Mouse (Mus musculus) megakaryocyte, embryonic 14.5 days (primary cell): ENCODE measurements at regions not wholly inside any gene's neighbourhood (a gene's known extent, or its start where the extent isn't known, plus 50 kb on each side); places are given as distances from the start of the nearest gene placed in this dataset.

Experiments used
- H3K27me3 ChIP-seq: replicated peaks from 2 replicates; pipeline ENCODE3; 2012; ENCODE audit warnings: inconsistent platforms
- H3K36me3 ChIP-seq: replicated peaks from 2 replicates; pipeline ENCODE3; 2012; ENCODE audit warnings: low read length, inconsistent platforms, mixed read lengths
- H3K4me1 ChIP-seq: 2 replicates; pipeline ENCODE4 v1.6.1; 2012; ENCODE audit warnings: inconsistent platforms
- H3K4me3 ChIP-seq: replicated peaks from 2 replicates; pipeline ENCODE3; 2012; ENCODE audit warnings: moderate library complexity, mild to moderate bottlenecking, inconsistent platforms
- H3K9me3 ChIP-seq: 2 replicates; pipeline ENCODE4 v1.6.1; 2012; ENCODE audit warnings: inconsistent platforms
- FLI1 ChIP-seq: IDR thresholded peaks from 2 replicates; pipeline ENCODE4 v1.6.1; 2012; ENCODE audit warnings: low read length, inconsistent platforms, mixed read lengths
- GATA1 ChIP-seq: IDR thresholded peaks from 3 replicates; pipeline ENCODE4 v1.6.1; 2012; ENCODE audit warnings: mixed read lengths, low read length, inconsistent platforms, borderline replicate concordance

GRCm38 (mm10) chr9:61862071-61862480 lies 52.3 kb downstream of the Rplp1 start:
- Histone ChIP-seq H3K4me1 (peaks cover 9% of the 10 kb centered on the region), H3K36me3 (no peaks in the 10 kb centered on the region), H3K4me3 (no peak overlapping the region), H3K27me3 (peaks cover 78% of the 10 kb centered on the region), H3K9me3 (peaks cover 7% of the 10 kb centered on the region)
- TF ChIP-seq GATA1 (no peak), FLI1 (no peak)

GRCm38 (mm10) chr9:61860147-61860546 lies 54.2 kb downstream of the Rplp1 start:
- H3K36me3 ChIP-seq = no peaks in the 10 kb centered on the region
- H3K4me3 ChIP-seq = no peak overlapping the region
- H3K27me3 ChIP-seq = peaks cover 76% of the 10 kb centered on the region
- H3K9me3 ChIP-seq = peaks cover 7% of the 10 kb centered on the region
- peaks cover 9% of the 10 kb centered on the region for H3K4me1 ChIP-seq
- no peak for TF ChIP-seq GATA1
- TF ChIP-seq FLI1 = no peak

- Histone ChIP-seq H3K27me3 (peaks cover 71% of the 10 kb centered on the region), H3K9me3 (peaks cover 7% of the 10 kb centered on the region), H3K36me3 (no peaks in the 10 kb centered on the region), H3K4me3 (no peak overlapping the region), H3K4me1 (peaks cover 9% of the 10 kb centered on the region)
- TF ChIP-seq FLI1 = no peak
- TF ChIP-seq GATA1 = no peak
These were observed 54.9 kb downstream of the Rplp1 start for GRCm38 (mm10) chr9:61859438-61859837.

GRCm38 (mm10) chr9:61857817-61858216 lies 56.5 kb downstream of the Rplp1 start:
- H3K27me3 ChIP-seq = peaks cover 74% of the 10 kb centered on the region
- H3K4me1 ChIP-seq = peaks cover 9% of the 10 kb centered on the region
- H3K36me3 ChIP-seq = no peaks in the 10 kb centered on the region
- H3K9me3 ChIP-seq = peaks cover 6% of the 10 kb centered on the region; the same call in 1 of the 2 replicates
- TF ChIP-seq FLI1 (no peak), GATA1 (no peak)
- H3K4me3 ChIP-seq = no peak overlapping the region

GRCm38 (mm10) chr9:61856686-61857085 lies 57.7 kb downstream of the Rplp1 start:
- peaks cover 71% of the 10 kb centered on the region for H3K27me3 ChIP-seq
- no peaks in the 10 kb centered on the region for H3K36me3 ChIP-seq
- H3K9me3 ChIP-seq = peaks cover 9% of the 10 kb centered on the region; the same call in 1 of the 2 replicates
- H3K4me1 ChIP-seq = peaks cover 9% of the 10 kb centered on the region
- no peak overlapping the region for H3K4me3 ChIP-seq
- TF ChIP-seq GATA1 (no peak), FLI1 (no peak)

- TF ChIP-seq GATA1 (no peak), FLI1 (no peak)
- Histone ChIP-seq H3K27me3 (peaks cover 69% of the 10 kb centered on the region), H3K4me3 (no peak overlapping the region), H3K4me1 (peaks cover 9% of the 10 kb centered on the region), H3K36me3 (no peaks in the 10 kb centered on the region), H3K9me3 (peaks cover 9% of the 10 kb centered on the region; the same call in 1 of the 2 replicates)
These were observed 58.7 kb downstream of the Rplp1 start for GRCm38 (mm10) chr9:61855686-61856085.

GRCm38 (mm10) chr9:61853841-61854240 lies 60.5 kb downstream of the Rplp1 start:
- peaks cover 9% of the 10 kb centered on the region; the same call in 1 of the 2 replicates for H3K9me3 ChIP-seq
- no peaks in the 10 kb centered on the region for H3K4me1 ChIP-seq
- no peaks in the 10 kb centered on the region for H3K36me3 ChIP-seq
- TF ChIP-seq FLI1 (no peak), GATA1 (no peak)
- no peak overlapping the region for H3K4me3 ChIP-seq
- H3K27me3 ChIP-seq = peaks cover 72% of the 10 kb centered on the region

GRCm38 (mm10) chr9:61851331-61851730 lies 63.0 kb downstream of the Rplp1 start:
- peaks cover 61% of the 10 kb centered on the region for H3K27me3 ChIP-seq
- no peak overlapping the region for H3K4me3 ChIP-seq
- H3K36me3 ChIP-seq = no peaks in the 10 kb centered on the region
- no peak for TF ChIP-seq GATA1
- TF ChIP-seq FLI1 = no peak
- H3K9me3 ChIP-seq = peaks cover 9% of the 10 kb centered on the region; the same call in 1 of the 2 replicates
- no peaks in the 10 kb centered on the region for H3K4me1 ChIP-seq

- Histone ChIP-seq H3K9me3 (peaks cover 7% of the 10 kb centered on the region; the same call in 1 of the 2 replicates), H3K36me3 (no peaks in the 10 kb centered on the region), H3K27me3 (peaks cover 51% of the 10 kb centered on the region), H3K4me1 (no peaks in the 10 kb centered on the region), H3K4me3 (no peak overlapping the region)
- no peak for TF ChIP-seq FLI1
- no peak for TF ChIP-seq GATA1
These were observed 65.9 kb downstream of the Rplp1 start for GRCm38 (mm10) chr9:61848401-61848800.

GRCm38 (mm10) chr9:61847496-61847895 lies 66.8 kb downstream of the Rplp1 start:
- Histone ChIP-seq H3K4me3 (no peak overlapping the region), H3K27me3 (peaks cover 46% of the 10 kb centered on the region), H3K9me3 (no peaks in the 10 kb centered on the region; the same call in 1 of the 2 replicates), H3K4me1 (no peaks in the 10 kb centered on the region), H3K36me3 (no peaks in the 10 kb centered on the region)
- no peak for TF ChIP-seq FLI1
- no peak for TF ChIP-seq GATA1
